17 mouse cellular contexts compared by ENCODE assay signal in the genomic region with DNA sequence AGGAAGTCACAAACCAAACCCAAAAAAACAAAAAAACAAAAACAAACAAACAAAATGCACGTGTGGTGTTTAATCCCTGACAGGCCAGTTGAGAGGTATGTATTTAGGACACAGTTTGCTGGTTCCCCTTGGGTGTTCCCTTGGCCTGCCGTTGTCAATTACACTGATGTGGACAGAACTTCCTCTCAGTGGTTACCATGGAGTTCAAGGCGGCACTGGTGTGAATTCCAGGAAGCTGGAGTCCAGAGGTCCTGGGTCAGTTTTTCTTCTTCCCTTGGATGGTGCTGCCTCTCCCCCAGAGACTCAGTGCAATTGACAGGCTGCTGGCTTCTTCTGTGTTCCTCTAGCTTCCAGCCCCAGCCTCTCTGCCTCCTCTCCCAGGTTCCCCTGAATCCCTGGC. TPM values are rescaled to one million over a fixed set of nuclear protein-coding genes. Genes with fewer than 3 reads are reported as not detected.
DNase-seq lines count a peak whose midpoint lies in the region; ATAC-seq and TF ChIP-seq lines count a peak whose summit lies in the region.
"Had no signal": no experiment of that assay in that cellular context is flagged by ENCODE, and none has a peak within 500 bp of the region (broad histone marks: within the 10 kb centered on the region; RNA-seq: fewer than 3 reads in every experiment).

No protein-coding gene starts in this region.

- WGBS in kidney, postnatal 0 days: 27% methylated on average over 3 of the region's 3 CpGs
- WGBS in hindbrain, embryonic 13.5 days: 39% methylated on average over 3 of the region's 3 CpGs
- 48% methylated on average over 3 of the region's 3 CpGs for WGBS in stomach, postnatal 0 days

- no peaks in the 10 kb centered on the region for H3K9me3 ChIP-seq in kidney, postnatal 0 days (replicated peaks; ENCODE audit: low read length)
- H3K9me3 ChIP-seq in hindbrain, embryonic 13.5 days: no peaks in the 10 kb centered on the region
- no peaks in the 10 kb centered on the region for H3K9me3 ChIP-seq in stomach, postnatal 0 days (ENCODE audit: control insufficient read depth, low read length)
- H3K9me3 ChIP-seq: embryonic facial prominence, embryonic 12.5 days; liver, embryonic 15.5 days had no signal

- ATAC-seq in kidney, postnatal 0 days (replicated peaks; ENCODE audit: low FRiP score, low read depth): no peak
- no peak for ATAC-seq in hindbrain, embryonic 13.5 days (ENCODE audit: low FRiP score)
- ATAC-seq in megakaryocyte, adult 5-6 weeks (ENCODE audit: poor library complexity, severe bottlenecking): peak; percentile 49
- no peak for ATAC-seq in stomach, postnatal 0 days (ENCODE audit: low FRiP score, low TSS enrichment)
- ATAC-seq: inflammation-experienced regulatory T-cells, adult 6 months had no signal

- no peak overlapping the region for H3K4me3 ChIP-seq in kidney, postnatal 0 days (replicated peaks; ENCODE audit: low read depth, low read length)
- H3K4me3 ChIP-seq in hindbrain, embryonic 13.5 days: no peak overlapping the region
- no peak overlapping the region for H3K4me3 ChIP-seq in stomach, postnatal 0 days (ENCODE audit: low read depth, low read length)
- H3K4me3 ChIP-seq: embryonic facial prominence, embryonic 12.5 days; liver, embryonic 15.5 days; myocyte had no signal

- H3K4me1 ChIP-seq in kidney, postnatal 0 days (replicated peaks; ENCODE audit: insufficient read depth, low read length): no peaks in the 10 kb centered on the region
- no peaks in the 10 kb centered on the region for H3K4me1 ChIP-seq in hindbrain, embryonic 13.5 days (replicated peaks)
- no peaks in the 10 kb centered on the region for H3K4me1 ChIP-seq in stomach, postnatal 0 days (replicated peaks; ENCODE audit: control insufficient read depth, insufficient read depth)
- H3K4me1 ChIP-seq: embryonic facial prominence, embryonic 12.5 days; liver, embryonic 15.5 days had no signal

- no peak for TF ChIP-seq EP300 in stomach, postnatal 0 days (optimal IDR thresholded peaks at IDR 0.05)

- H3K27me3 ChIP-seq in kidney, postnatal 0 days (ENCODE audit: insufficient read depth, low read length): no peaks in the 10 kb centered on the region
- no peaks in the 10 kb centered on the region for H3K27me3 ChIP-seq in hindbrain, embryonic 13.5 days
- no peaks in the 10 kb centered on the region for H3K27me3 ChIP-seq in stomach, postnatal 0 days (ENCODE audit: control insufficient read depth, insufficient read depth, low read length)
- H3K27me3 ChIP-seq: embryonic facial prominence, embryonic 12.5 days; liver, embryonic 15.5 days had no signal

- H3K4me2 ChIP-seq in kidney, postnatal 0 days (ENCODE audit: low read length): no peak overlapping the region
- no peak overlapping the region for H3K4me2 ChIP-seq in hindbrain, embryonic 13.5 days
- H3K4me2 ChIP-seq in stomach, postnatal 0 days (replicated peaks; ENCODE audit: low read depth): no peak overlapping the region
- H3K4me2 ChIP-seq: embryonic facial prominence, embryonic 12.5 days; liver, embryonic 15.5 days had no signal

- no peak overlapping the region for H3K27ac ChIP-seq in kidney, postnatal 0 days
- no peak overlapping the region for H3K27ac ChIP-seq in hindbrain, embryonic 13.5 days
- H3K27ac ChIP-seq in stomach, postnatal 0 days (replicated peaks): no peak overlapping the region
- H3K27ac ChIP-seq: embryonic facial prominence, embryonic 12.5 days; liver, embryonic 15.5 days had no signal

- peak; percentile 38 for DNase-seq in embryo, embryonic 10 days (ENCODE audit: low spot score)
- no peak for DNase-seq in embryo, embryonic 11 days
- peak; percentile 58 for DNase-seq in kidney, postnatal 0 days (ENCODE audit: low spot score)
- no peak for DNase-seq in kidney, adult 11 months
- no peak for DNase-seq in stomach, postnatal 0 days (ENCODE audit: low spot score)
- no peak for DNase-seq in adrenal gland, postnatal 36 days
- DNase-seq: adrenal gland, postnatal 10 days; cerebellum, adult 9-11 months; gastrocnemius, postnatal 36 days; right cerebral cortex, adult 18-20 months; thymus, postnatal 14 days had no signal

- no peak overlapping the region for H3K9ac ChIP-seq in kidney, postnatal 0 days (ENCODE audit: low read depth, low read length)
- H3K9ac ChIP-seq in hindbrain, embryonic 13.5 days: 0 out of 2 replicates have a peak overlapping the region, but pooled peaks have one; percentile 24
- no peak overlapping the region for H3K9ac ChIP-seq in stomach, postnatal 0 days (ENCODE audit: low read length)
- H3K9ac ChIP-seq: embryonic facial prominence, embryonic 12.5 days; liver, embryonic 15.5 days had no signal

- TF ChIP-seq CTCF in kidney, postnatal 0 days (IDR thresholded peaks at IDR 0.05; ENCODE audit: low read depth): no peak
- TF ChIP-seq CTCF in stomach, postnatal 0 days (IDR thresholded peaks at IDR 0.05; ENCODE audit: low read depth): no peak

- peaks cover 11% of the 10 kb centered on the region; the same call in 1 of the 2 replicates for H3K36me3 ChIP-seq in kidney, postnatal 0 days (ENCODE audit: insufficient read depth, low read length)
- peaks cover 78% of the 10 kb centered on the region for H3K36me3 ChIP-seq in hindbrain, embryonic 13.5 days
- peaks cover 3% of the 10 kb centered on the region for H3K36me3 ChIP-seq in stomach, postnatal 0 days (ENCODE audit: control insufficient read depth, insufficient read depth, low read length)
- H3K36me3 ChIP-seq: liver, embryonic 15.5 days had no signal

RNA-seq across cellular contexts. Expression of a gene that starts 23.3 kb away (rescaled TPM):
- 30.0 and 32.7 TPM in 2 replicates for polyA plus RNA-seq in kidney, postnatal 0 days (2015; fragmentation: Nextera tagmentation; extraction: Ambion mirVana)
- polyA plus RNA-seq in hindbrain, embryonic 13.5 days (2015; fragmentation: Nextera tagmentation; extraction: Ambion mirVana): 45.7 and 46.5 TPM in 2 replicates
- 7.5 and 10.2 TPM in 2 replicates for total RNA-seq in megakaryocyte, adult 5-6 weeks (2015)
- total RNA-seq in megakaryocyte, adult 5-6 weeks (2017): 5.8 and 6.4 TPM in 2 replicates
- polyA plus RNA-seq in stomach, postnatal 0 days (2015; fragmentation: Nextera tagmentation; extraction: Ambion mirVana): 21.1 and 22.5 TPM in 2 replicates
- 10 to 100 TPM; 35.3 to 36.2 TPM for total RNA-seq in adrenal gland, postnatal 36 days (2021)

Comparison
In these comparisons a context has a peak if more than half of its experiments do, and no peak if none do; other contexts are left out.
1. DNase-seq: peak in embryo, embryonic 10 days (single experiment) and kidney, postnatal 0 days (single experiment); none in embryo, embryonic 11 days (single experiment), kidney, adult 11 months (single experiment), stomach, postnatal 0 days (single experiment) and adrenal gland, postnatal 36 days (0 of 2).